Mouse (Mus musculus) intestine, embryonic 16.5 days (tissue): ENCODE results near the gene Prr36. TPM values are rescaled to one million over a fixed set of nuclear protein-coding genes. Genes with fewer than 3 reads are reported as not detected.
A peak's percentile ranks its signal among the peaks of the same experiment; 100 is the strongest.

Experiments
- ATAC-seq: fragments of 200-750 bp; cut with Nextera tagmentation; 2 replicates; pipeline ENCODE4 v1.8.0; 2017; ENCODE audit warnings: moderate TSS enrichment, moderate library complexity
- H3K27ac ChIP-seq: fragments of 300-500 bp; sonication (generic); 2 replicates; pipeline ENCODE4 v1.5.1; 2014; ENCODE audit warnings: mild to moderate bottlenecking, low read length
- H3K27me3 ChIP-seq: fragments of 300-500 bp; sonication (generic); replicated peaks from 2 replicates; pipeline ENCODE4 v1.6.1; 2014; ENCODE audit warnings: low read length, control low read depth, mixed read lengths; ENCODE audit not compliant: control insufficient read depth, insufficient read depth
- H3K36me3 ChIP-seq: fragments of 300-500 bp; sonication (generic); 2 replicates; pipeline ENCODE4 v1.6.1; 2014; ENCODE audit warnings: low read length, control low read depth; ENCODE audit not compliant: control insufficient read depth, insufficient read depth
- H3K4me1 ChIP-seq: fragments of 300-500 bp; sonication (generic); 2 replicates; pipeline ENCODE4 v1.6.1; 2014; ENCODE audit warnings: low read length, control low read depth, mixed read lengths; ENCODE audit not compliant: control insufficient read depth, insufficient read depth
- H3K4me2 ChIP-seq: fragments of 300-500 bp; sonication (generic); 2 replicates; pipeline ENCODE4 v1.6.1; 2014; ENCODE audit warnings: low read depth, low read length, control low read depth
- H3K4me3 ChIP-seq: fragments of 300-500 bp; sonication (generic); 2 replicates; pipeline ENCODE4 v1.5.1; 2014; ENCODE audit warnings: mild to moderate bottlenecking, low read length
- H3K9ac ChIP-seq: fragments of 300-500 bp; sonication (generic); 2 replicates; pipeline ENCODE4 v1.6.1; 2014; ENCODE audit warnings: low read depth, low read length
- H3K9me3 ChIP-seq: fragments of 300-500 bp; sonication (generic); 2 replicates; pipeline ENCODE4 v1.6.1; 2016; ENCODE audit warnings: low read length, control low read depth; ENCODE audit not compliant: control insufficient read depth
- WGBS: fragments of 180-500 bp; shearing (Covaris S2); extraction: QIAGEN DNeasy Blood & Tissue Kit; methylation state at CpG from one replicate; pipeline ENCODE4 v1.1.7; 2014; 5-methylcytosine and 5-hydroxymethylcytosine counted together
- polyA plus RNA-seq: library from polyadenylated mRNA; unstranded; fragments of >200 nt; fragmentation: Nextera tagmentation; extraction: Ambion mirVana; gene quantifications from 2 replicates; pipeline ENCODE4 v1.2.1, GENCODE M21; 2015

Gene Prr36
- polyA plus RNA-seq, 1 experiment from 2014 or later, result 3.2 TPM

GRCm38 (mm10) chr8:4212809-4213209, 4.5 kb downstream of the Prr36 start:
- H3K27me3 ChIP-seq, result peaks cover 10% of the 10 kb centered on the region; the same call in 1 of the 2 replicates
- under 1% methylated on average over 25 of the region's 25 CpGs for WGBS
- peak overlapping the region; percentile 83 for H3K27ac ChIP-seq
- H3K36me3 ChIP-seq, result no peaks in the 10 kb centered on the region
- peaks cover 42% of the 10 kb centered on the region for H3K4me1 ChIP-seq
- peak overlapping the region; percentile 98 for H3K4me2 ChIP-seq
- ATAC-seq, result peak; percentile 14
- H3K9ac ChIP-seq, result peak overlapping the region; percentile 72
- H3K9me3 ChIP-seq, result peaks cover 3% of the 10 kb centered on the region; the same call in 1 of the 2 replicates
- H3K4me3 ChIP-seq, result peak overlapping the region; percentile 58

GRCm38 (mm10) chr8:4211097-4211496, 6.2 kb downstream of the Prr36 start:
- H3K4me2 ChIP-seq, result no peak overlapping the region
- H3K9ac ChIP-seq, result no peak overlapping the region
- H3K4me1 ChIP-seq, result peaks cover 50% of the 10 kb centered on the region
- peaks cover 3% of the 10 kb centered on the region; the same call in 1 of the 2 replicates for H3K9me3 ChIP-seq
- H3K36me3 ChIP-seq, result no peaks in the 10 kb centered on the region
- 79% methylated on average over 6 of the region's 6 CpGs for WGBS
- no peak for ATAC-seq
- no peak overlapping the region for H3K4me3 ChIP-seq
- peaks cover 5% of the 10 kb centered on the region; the same call in 1 of the 2 replicates for H3K27me3 ChIP-seq
- no peak overlapping the region for H3K27ac ChIP-seq

DNA sequence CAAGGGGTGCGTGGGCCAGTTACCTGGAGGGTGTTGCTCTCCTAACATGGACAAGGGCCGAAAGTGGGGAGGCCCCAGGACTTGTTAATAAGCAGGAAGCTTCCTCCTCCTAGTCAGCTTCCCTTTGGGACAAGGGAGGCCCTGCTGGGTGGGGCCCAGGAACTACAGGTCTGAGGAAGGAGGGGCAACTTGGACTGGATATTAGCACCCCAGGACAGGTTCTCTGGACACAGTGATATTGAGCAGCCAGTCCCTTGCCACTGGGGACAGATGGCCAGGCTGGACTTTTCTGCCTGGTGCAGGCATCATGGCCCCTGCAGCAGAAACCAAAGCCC, 10.3 kb downstream of the Prr36 start:
- Histone ChIP-seq H3K27me3 (peaks cover 7% of the 10 kb centered on the region), H3K4me1 (peaks cover 28% of the 10 kb centered on the region), H3K4me3 (peak overlapping the region; percentile 23; the same call in 1 of the 2 replicates), H3K9me3 (peaks cover 3% of the 10 kb centered on the region; the same call in 1 of the 2 replicates), H3K27ac (peak overlapping the region; percentile 82), H3K36me3 (no peaks in the 10 kb centered on the region), H3K4me2 (peak overlapping the region; percentile 45), H3K9ac (peak overlapping the region; percentile 58)
- peak; percentile 64 for ATAC-seq
- 52% methylated on average over 2 of the region's 2 CpGs for WGBS

DNA sequence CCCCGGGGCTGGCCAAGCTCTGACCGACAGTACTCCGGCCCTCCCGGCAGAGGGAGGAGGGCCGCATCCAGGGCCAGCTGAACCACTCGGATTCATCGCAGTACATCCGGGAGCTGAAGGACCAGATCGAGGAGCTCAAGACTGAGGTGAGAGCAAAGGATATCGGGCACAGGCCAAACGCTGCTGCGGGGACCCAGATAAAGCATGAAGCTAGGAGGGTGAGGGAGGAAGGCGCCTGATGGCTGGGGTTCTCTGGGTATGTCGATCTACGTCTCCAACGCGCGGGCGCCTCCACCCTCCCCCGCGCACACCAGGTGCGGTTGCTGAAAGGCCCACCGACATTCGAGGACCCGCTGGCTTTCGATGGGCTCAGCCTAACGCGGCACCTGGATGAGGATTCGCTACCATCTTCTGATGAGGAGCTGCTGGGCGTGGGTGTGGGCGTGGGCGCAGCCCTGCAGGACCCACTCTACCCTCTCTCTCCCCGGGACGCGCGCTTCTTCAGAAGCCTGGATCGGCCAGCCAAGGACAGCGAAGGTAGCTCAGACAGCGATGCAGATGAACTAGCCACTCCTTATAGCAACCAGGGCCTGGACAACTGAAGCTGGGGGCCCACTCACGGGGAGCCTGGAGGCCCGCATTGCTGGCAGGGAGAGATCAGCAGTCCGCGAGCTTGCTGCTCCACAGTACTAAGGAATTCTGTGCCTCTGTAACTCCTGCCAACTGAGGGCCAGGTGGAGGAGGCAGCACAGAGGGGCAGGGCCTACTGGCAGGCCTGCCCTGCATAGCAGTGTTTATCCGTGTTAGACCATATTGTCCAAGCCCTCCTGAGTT, 10.9 kb downstream of the Prr36 start:
- peaks cover 7% of the 10 kb centered on the region for H3K27me3 ChIP-seq
- H3K4me1 ChIP-seq, result peaks cover 28% of the 10 kb centered on the region
- peak overlapping the region; percentile 45 for H3K4me2 ChIP-seq
- peak; percentile 69 for ATAC-seq
- H3K9ac ChIP-seq, result peak overlapping the region; percentile 58
- 23% methylated on average over 44 of the region's 44 CpGs for WGBS
- peak overlapping the region; percentile 23 for H3K4me3 ChIP-seq
- no peaks in the 10 kb centered on the region for H3K36me3 ChIP-seq
- peak overlapping the region; percentile 82 for H3K27ac ChIP-seq
- H3K9me3 ChIP-seq, result peaks cover 3% of the 10 kb centered on the region; the same call in 1 of the 2 replicates

GRCm38 (mm10) chr8:4205246-4206123, 11.8 kb downstream of the Prr36 start:
- WGBS, result 38% methylated on average over 38 of the region's 38 CpGs
- Histone ChIP-seq H3K9me3 (peaks cover 3% of the 10 kb centered on the region; the same call in 1 of the 2 replicates), H3K4me3 (peak overlapping the region; percentile 23), H3K36me3 (no peaks in the 10 kb centered on the region), H3K4me2 (peak overlapping the region; percentile 45), H3K4me1 (peaks cover 24% of the 10 kb centered on the region), H3K9ac (peak overlapping the region; percentile 58), H3K27ac (no peak overlapping the region), H3K27me3 (peaks cover 7% of the 10 kb centered on the region)
- peak; percentile 48 for ATAC-seq

DNA sequence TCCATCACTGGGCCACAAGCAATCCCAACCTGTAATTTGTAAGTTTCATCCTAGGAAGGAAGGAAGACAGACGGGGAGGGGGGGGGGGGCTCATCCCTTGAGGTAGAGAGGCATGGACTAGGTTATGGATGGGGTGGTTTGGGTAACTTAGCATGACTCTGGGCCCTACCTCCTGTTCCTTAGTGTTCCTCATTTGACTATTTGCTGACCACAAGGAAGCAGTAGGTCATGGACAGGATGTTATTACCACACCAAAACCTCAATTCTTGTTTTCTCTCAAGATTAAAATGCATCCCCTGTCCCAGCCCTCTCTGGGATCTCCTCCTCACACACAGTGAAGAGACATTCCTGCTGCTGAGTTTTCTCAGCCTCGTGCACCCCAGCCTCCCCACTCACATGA, 15.9 kb downstream of the Prr36 start:
- Histone ChIP-seq H3K36me3 (no peaks in the 10 kb centered on the region), H3K4me3 (no peak overlapping the region), H3K9me3 (no peaks in the 10 kb centered on the region), H3K4me2 (no peak overlapping the region), H3K27ac (no peak overlapping the region), H3K9ac (no peak overlapping the region), H3K27me3 (peaks cover 7% of the 10 kb centered on the region), H3K4me1 (peaks cover 9% of the 10 kb centered on the region)
- 53% methylated on average over 2 of the region's 2 CpGs for WGBS
- no peak for ATAC-seq

DNA sequence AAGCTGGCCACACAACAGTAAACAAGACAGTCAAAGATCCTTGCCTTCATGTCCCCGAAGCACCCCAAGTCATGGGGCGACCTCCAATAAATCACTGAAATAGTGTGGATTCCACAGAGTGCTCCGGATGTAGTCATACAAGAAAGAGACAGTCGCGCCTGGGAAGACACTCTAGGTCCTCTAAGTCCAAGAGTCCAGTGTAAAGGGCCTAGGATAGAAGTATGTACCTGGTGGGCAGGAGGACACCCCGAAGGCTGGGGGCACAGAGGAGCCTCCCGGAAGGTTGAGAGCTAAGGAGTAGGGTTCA, 23.7 kb downstream of the Prr36 start:
- H3K9ac ChIP-seq, result peak overlapping the region; percentile 27; the same call in 1 of the 2 replicates
- H3K9me3 ChIP-seq, result no peaks in the 10 kb centered on the region
- WGBS, result 46% methylated on average over 7 of the region's 7 CpGs
- no peaks in the 10 kb centered on the region for H3K36me3 ChIP-seq
- no peak; the same call in 1 of the 2 replicates for ATAC-seq
- no peak overlapping the region for H3K4me3 ChIP-seq
- H3K4me1 ChIP-seq, result 0 out of 2 replicates have a peak, but pooled peaks cover 2% of the 10 kb centered on the region
- peak overlapping the region; percentile 32; the same call in 1 of the 2 replicates for H3K4me2 ChIP-seq
- H3K27me3 ChIP-seq, result no peaks in the 10 kb centered on the region
- no peak overlapping the region for H3K27ac ChIP-seq

DNA sequence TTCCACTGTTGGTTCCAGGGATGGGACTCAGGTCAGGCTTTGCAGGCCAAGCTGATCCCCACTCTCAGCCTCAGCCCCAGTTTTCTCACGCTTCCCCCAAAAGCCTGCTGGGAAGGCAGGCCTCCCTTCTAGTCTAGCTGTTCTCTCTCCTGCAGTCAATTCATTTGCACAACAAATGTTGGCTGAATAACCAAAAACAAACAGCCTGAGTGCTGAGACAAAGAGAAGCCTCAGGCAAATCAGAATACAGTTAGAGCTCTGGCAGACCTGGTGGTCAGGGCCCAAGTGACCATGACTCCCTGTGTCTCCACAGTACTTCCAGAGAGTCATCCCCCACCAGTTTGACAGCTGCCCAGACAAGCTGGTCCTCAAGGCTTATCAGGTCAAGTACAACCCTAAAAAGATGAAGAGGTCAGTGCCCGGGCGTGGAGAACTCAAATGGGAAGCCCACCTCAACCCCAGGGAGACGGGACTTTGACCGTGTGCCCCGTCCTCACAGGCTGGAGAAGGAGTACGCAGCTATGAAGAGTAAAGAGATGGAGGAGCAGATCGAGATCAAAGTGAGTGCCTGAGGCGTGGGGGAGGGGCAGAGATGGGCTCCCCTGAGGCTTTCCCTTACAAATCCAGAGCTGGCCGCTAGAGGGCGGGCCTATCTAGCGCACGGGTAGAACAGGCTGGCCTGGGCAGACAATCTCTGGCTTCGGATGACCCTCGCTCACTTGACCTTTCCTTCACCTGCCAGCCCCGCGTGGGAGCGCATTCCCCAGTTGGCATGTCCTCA, 24.3 kb downstream of the Prr36 start:
- Histone ChIP-seq H3K4me1 (0 out of 2 replicates have a peak, but pooled peaks cover 2% of the 10 kb centered on the region), H3K9me3 (no peaks in the 10 kb centered on the region), H3K4me3 (no peak overlapping the region), H3K27me3 (no peaks in the 10 kb centered on the region), H3K27ac (no peak overlapping the region), H3K36me3 (0 out of 2 replicates have a peak, but pooled peaks cover 2% of the 10 kb centered on the region), H3K4me2 (peak overlapping the region; percentile 32; the same call in 1 of the 2 replicates), H3K9ac (peak overlapping the region; percentile 27; the same call in 1 of the 2 replicates)
- 13% methylated on average over 18 of the region's 18 CpGs for WGBS
- peak; percentile 84 for ATAC-seq
